Mouse (Mus musculus): ENCODE data around the gene Aqp9. TPM values are rescaled to one million over a fixed set of nuclear protein-coding genes. Genes with fewer than 3 reads are reported as not detected.

Gene Aqp9
- polyA plus RNA-seq, 1 experiment from 2014 or later: 0.57 TPM

DNA sequence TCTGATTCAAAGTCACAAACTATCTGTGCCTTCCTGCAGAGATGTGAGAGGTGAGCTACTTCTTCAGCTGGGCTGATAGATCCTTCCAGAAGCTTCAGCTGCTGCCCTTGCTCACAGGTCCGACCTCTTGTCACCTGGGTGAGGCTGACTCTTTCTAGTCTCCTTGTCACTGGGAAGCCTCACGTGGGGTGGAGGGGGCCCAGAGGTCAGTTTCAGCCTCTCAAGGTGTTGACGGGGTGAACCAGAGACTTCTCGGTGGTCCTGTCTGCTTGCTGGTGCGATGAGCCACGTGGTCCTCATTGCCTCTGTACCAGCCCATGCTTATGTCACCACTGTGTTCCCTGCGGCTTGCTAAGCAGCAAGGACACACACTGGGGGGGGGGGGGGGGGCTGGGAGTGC, 96.0 kb downstream of the Aqp9 start:
- WGBS: 59% methylated on average over 7 of the region's 7 CpGs
- no peak overlapping the region for H3K9ac ChIP-seq
- ATAC-seq (ENCODE audit: borderline replicate concordance, extremely low read depth, low FRiP score, low TSS enrichment): no peak

DNA sequence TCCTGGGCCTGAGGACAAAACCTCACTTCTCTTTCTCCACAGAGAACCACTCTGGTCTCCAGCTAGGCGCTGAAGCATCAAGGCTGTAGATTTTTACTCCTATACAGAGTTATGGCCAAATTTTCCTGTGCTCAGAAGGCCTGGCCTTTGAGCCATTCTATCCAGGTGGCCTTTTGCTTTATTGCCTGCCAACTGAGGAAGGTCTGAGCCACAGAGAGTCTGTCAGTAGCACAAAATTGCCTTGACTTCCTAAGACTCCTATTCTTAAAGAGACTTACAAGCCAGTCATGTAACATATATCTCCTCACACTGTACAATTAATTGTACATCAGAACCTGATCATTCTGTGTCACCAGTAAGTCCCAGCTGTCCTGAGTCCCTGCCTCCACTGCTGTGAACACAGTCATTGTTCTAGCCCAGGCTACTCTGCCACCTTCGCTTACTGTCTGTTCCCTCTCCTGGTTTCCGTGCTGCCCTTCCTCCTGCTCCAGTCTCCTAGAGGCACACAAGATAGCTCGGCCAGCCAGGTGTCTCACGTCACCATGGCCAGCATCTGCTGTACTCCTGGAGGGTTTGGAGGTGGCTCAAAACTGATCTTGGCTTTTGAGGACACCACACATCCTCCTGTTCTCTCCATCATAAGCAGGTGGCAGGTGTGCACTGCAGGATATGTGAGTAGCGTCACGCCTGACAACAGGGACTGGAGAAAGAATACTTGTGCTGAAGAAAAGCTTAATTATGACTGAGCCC, 96.7 kb downstream of the Aqp9 start:
- no peak for ATAC-seq (ENCODE audit: borderline replicate concordance, extremely low read depth, low FRiP score, low TSS enrichment)
- 53% methylated on average over 7 of the region's 7 CpGs for WGBS
- no peak overlapping the region for H3K4me2 ChIP-seq
- no peaks in the 10 kb centered on the region for H3K9me3 ChIP-seq
- no peaks in the 10 kb centered on the region for H3K4me1 ChIP-seq
- H3K27me3 ChIP-seq: no peaks in the 10 kb centered on the region
- H3K36me3 ChIP-seq: no peaks in the 10 kb centered on the region
- H3K27ac ChIP-seq: no peak overlapping the region
- H3K4me3 ChIP-seq: no peak overlapping the region
- no peak overlapping the region for H3K9ac ChIP-seq

More for the DNA sequence above, 96.0 kb downstream of the Aqp9 start:
- H3K27me3 ChIP-seq: no peaks in the 10 kb centered on the region
- no peak overlapping the region for H3K4me3 ChIP-seq
- H3K27ac ChIP-seq: no peak overlapping the region
- H3K9me3 ChIP-seq: no peaks in the 10 kb centered on the region
- H3K4me2 ChIP-seq: no peak overlapping the region
- no peaks in the 10 kb centered on the region for H3K4me1 ChIP-seq
- H3K36me3 ChIP-seq: no peaks in the 10 kb centered on the region

DNA sequence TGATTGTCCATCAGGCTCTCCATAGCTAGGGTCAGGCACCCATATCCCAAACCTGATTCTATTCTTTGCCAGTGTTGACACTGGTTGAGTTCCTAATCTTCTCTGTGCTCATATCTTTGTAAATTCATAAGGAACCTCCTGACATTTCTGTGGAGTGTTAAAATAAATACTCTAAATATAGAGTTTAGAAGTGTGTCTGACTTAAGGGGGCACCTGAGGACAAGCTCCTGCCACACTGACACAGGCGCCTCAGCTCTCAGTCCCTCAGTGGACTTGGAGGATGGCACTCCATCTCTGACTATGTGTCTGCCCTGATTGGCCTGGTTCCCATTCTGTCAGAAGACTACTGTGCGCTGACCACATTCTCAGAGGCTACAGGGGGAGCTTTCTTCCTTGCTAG, 97.9 kb downstream of the Aqp9 start:
- Histone ChIP-seq H3K9ac (no peak overlapping the region), H3K27ac (no peak overlapping the region), H3K27me3 (no peaks in the 10 kb centered on the region), H3K4me1 (no peaks in the 10 kb centered on the region), H3K4me2 (no peak overlapping the region), H3K36me3 (no peaks in the 10 kb centered on the region), H3K4me3 (no peak overlapping the region), H3K9me3 (no peaks in the 10 kb centered on the region)
- no peak for ATAC-seq (ENCODE audit: borderline replicate concordance, extremely low read depth, low FRiP score, low TSS enrichment)
- 83% methylated on average over 2 of the region's 2 CpGs for WGBS

DNA sequence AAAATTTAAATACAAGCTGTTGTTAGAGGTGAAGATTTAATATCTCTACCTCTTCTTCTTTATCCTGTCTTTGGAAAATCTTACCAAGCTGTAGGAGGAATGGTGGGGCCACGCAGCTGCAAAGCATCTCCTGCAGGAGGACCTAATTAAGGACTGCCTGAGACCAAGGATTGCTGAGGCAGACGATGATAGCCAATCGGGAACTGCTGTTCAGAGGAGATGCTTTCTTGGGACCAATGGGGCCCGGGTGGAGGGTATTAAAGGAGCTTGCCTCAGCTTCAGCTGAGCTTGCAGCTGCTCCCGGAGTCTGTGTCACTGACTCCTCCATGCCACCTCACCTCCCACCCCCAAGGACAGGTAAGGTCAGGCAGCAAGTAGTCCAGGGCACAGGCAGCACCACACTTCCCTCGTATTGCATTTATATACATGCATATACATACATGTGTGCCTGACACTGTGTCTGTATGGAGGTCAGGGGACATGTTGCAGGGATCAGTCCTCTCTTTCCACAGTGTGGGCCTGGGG, 99.6 kb downstream of the Aqp9 start:
- WGBS: 50% methylated on average over 6 of the region's 6 CpGs
- Histone ChIP-seq H3K4me2 (no peak overlapping the region), H3K36me3 (no peaks in the 10 kb centered on the region), H3K27ac (no peak overlapping the region), H3K27me3 (no peaks in the 10 kb centered on the region), H3K9ac (no peak overlapping the region), H3K9me3 (no peaks in the 10 kb centered on the region), H3K4me1 (no peaks in the 10 kb centered on the region), H3K4me3 (no peak overlapping the region)
- ATAC-seq (ENCODE audit: borderline replicate concordance, extremely low read depth, low FRiP score, low TSS enrichment): no peak

DNA sequence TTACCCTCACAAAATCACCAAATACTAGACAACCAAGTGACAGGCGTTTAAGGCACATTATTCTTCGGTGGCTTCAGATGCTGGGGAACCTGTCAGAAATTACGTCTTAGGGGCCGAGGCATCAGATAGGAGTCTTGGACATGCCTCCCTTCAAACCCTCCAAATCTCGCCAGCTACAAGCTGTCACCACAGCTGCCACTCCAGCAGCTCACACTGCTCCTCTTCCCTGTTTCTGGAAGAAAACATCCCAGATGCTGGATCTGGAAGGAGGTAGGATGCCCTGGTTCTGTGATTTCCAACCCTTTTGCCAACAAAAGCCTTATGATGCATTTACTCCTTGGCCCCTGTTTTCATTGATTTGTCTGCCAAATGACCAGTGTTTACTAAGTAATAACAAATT, 101.3 kb downstream of the Aqp9 start:
- Histone ChIP-seq H3K27ac (no peak overlapping the region), H3K36me3 (no peaks in the 10 kb centered on the region), H3K4me2 (no peak overlapping the region), H3K4me1 (no peaks in the 10 kb centered on the region), H3K9ac (no peak overlapping the region), H3K4me3 (no peak overlapping the region), H3K27me3 (no peaks in the 10 kb centered on the region), H3K9me3 (no peaks in the 10 kb centered on the region)
- 83% methylated on average over 5 of the region's 5 CpGs for WGBS
- no peak for ATAC-seq (ENCODE audit: borderline replicate concordance, extremely low read depth, low FRiP score, low TSS enrichment)

DNA sequence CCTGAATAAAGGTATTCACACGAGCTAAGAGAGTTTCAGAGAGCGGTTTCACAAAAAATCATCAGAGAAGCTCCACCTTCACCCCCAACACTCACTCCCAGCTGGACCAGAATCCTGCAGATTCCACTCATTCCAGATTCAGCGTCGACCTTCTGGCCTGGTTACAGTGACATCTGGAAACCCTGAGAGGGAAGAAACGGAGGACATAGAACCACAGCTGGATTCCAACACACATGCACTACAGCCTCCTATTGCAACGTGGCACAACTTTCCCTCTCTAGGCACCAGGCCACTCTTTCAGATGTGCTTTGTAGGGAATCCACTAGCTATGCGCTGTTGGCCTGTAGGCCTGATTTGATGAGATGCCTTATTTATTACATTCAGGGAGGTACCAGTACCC, 102.0 kb downstream of the Aqp9 start:
- ATAC-seq (ENCODE audit: borderline replicate concordance, extremely low read depth, low FRiP score, low TSS enrichment): no peak
- H3K36me3 ChIP-seq: no peaks in the 10 kb centered on the region
- no peak overlapping the region for H3K4me3 ChIP-seq
- no peaks in the 10 kb centered on the region for H3K4me1 ChIP-seq
- no peak overlapping the region for H3K27ac ChIP-seq
- no peaks in the 10 kb centered on the region for H3K27me3 ChIP-seq
- H3K4me2 ChIP-seq: no peak overlapping the region
- H3K9me3 ChIP-seq: no peaks in the 10 kb centered on the region
- WGBS: 53% methylated on average over 7 of the region's 7 CpGs
- no peak overlapping the region for H3K9ac ChIP-seq

DNA sequence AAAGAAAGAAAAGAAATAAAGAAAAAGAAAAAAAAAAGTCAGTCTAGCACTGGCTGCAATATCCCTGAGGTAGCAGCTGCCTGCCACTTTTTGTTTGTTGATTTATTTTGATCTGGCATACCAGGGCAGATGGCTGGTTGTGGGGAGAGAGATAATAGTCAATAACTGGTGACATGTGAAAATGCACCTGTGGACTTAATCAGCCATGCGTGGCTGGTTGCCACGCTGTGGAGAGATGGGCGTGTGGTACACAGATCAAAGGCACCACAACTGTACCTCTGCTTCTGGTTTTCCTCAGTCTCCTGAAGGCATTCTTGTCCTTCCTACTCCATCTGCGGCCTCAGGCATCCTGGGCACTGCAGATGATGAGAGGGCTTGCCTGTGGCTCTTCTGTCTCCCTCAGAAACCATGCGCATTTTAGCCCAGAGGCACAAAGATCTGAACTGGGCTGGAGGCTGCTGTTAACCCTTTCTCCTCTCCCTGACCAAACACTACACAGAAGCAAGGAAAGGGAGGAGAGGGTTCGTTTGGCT, 103.1 kb downstream of the Aqp9 start:
- WGBS: 66% methylated on average over 6 of the region's 6 CpGs
- no peaks in the 10 kb centered on the region for H3K36me3 ChIP-seq

DNA sequence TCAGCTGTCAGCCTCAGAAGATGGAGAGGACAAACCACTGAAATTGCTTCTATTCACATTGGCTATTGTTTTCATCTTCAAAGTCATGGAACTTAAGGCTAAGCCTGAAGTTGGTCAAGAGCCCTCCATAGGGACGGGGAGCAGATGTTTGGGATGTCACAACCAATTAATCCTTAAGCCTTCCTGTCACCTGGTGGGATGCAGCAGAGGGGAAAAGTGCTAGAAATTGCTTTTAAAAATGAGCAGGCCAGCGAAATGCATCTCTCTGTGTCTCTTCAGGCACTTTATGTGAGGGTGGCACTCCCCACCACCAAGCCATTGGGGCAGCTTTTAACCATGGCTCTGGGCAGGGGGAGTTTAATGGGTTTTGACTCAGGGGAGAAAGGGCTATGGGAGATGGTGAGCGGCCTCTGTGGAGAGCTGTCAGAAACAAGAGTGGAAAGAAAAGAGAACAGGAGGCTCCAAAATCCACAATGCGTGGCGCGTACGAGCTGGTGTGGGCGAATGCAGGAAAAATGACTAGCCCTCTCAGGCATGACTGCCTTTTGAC, 104.1 kb downstream of the Aqp9 start:
- Histone ChIP-seq H3K9ac (no peak overlapping the region), H3K27ac (no peak overlapping the region), H3K4me1 (no peaks in the 10 kb centered on the region), H3K4me2 (no peak overlapping the region), H3K4me3 (no peak overlapping the region), H3K9me3 (no peaks in the 10 kb centered on the region), H3K36me3 (no peaks in the 10 kb centered on the region), H3K27me3 (no peaks in the 10 kb centered on the region)
- ATAC-seq (ENCODE audit: borderline replicate concordance, extremely low read depth, low FRiP score, low TSS enrichment): no peak
- 81% methylated on average over 8 of the region's 8 CpGs for WGBS

More for the DNA sequence above, 103.1 kb downstream of the Aqp9 start:
- Histone ChIP-seq H3K9me3 (no peaks in the 10 kb centered on the region), H3K27me3 (no peaks in the 10 kb centered on the region), H3K4me3 (no peak overlapping the region), H3K4me1 (no peaks in the 10 kb centered on the region), H3K9ac (no peak overlapping the region), H3K27ac (no peak overlapping the region), H3K4me2 (no peak overlapping the region)
- no peak for ATAC-seq (ENCODE audit: borderline replicate concordance, extremely low read depth, low FRiP score, low TSS enrichment)

DNA sequence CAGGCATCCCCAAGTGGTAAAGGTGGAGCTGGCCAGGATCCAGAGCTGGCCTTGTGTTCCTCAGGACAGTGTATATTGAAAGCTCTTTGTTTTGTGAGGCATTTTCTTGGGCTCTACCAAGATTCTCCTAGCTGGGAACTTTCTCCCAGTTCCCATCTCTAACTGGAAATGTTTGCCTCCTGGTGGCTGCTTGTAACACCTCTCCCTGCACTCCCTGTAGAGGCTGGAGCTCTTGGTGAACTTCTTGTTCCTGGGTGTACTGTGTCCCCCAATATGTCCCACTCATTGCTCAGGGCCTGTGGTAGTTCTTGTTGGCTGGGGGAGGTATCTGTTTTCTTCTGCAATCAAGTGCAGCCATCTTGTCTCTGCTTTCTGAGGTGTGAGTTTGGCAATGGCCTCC, 104.9 kb downstream of the Aqp9 start:
- ATAC-seq (ENCODE audit: borderline replicate concordance, extremely low read depth, low FRiP score, low TSS enrichment): no peak
- H3K27me3 ChIP-seq: no peaks in the 10 kb centered on the region
- no peaks in the 10 kb centered on the region for H3K9me3 ChIP-seq
- H3K4me3 ChIP-seq: no peak overlapping the region
- no peak overlapping the region for H3K27ac ChIP-seq
- no peaks in the 10 kb centered on the region for H3K4me1 ChIP-seq
- H3K9ac ChIP-seq: no peak overlapping the region
- H3K4me2 ChIP-seq: no peak overlapping the region
- no peaks in the 10 kb centered on the region for H3K36me3 ChIP-seq

DNA sequence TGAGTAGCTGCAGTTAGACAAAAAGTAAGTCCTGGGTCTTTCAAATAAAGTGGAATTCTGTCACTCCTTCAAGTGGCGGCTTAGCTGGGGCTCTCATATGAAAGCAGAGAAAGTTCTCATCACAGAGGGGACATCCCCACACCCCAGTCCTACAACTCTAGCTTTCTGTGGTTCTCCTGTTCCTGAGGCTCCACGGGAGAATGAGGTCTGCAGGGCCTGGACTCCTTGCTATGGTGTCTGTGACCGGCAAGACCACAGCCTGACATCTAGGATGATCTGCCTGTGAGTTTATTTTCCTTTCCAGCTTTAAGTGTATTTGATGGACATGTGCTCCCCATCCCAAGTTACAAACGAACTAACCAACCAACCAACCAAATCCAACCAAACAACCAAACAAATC, 105.5 kb downstream of the Aqp9 start:
- no peaks in the 10 kb centered on the region for H3K4me1 ChIP-seq
- no peaks in the 10 kb centered on the region for H3K36me3 ChIP-seq
- no peak overlapping the region for H3K27ac ChIP-seq
- 57% methylated on average over 4 of the region's 4 CpGs for WGBS
- no peaks in the 10 kb centered on the region for H3K9me3 ChIP-seq
- no peak for ATAC-seq (ENCODE audit: borderline replicate concordance, extremely low read depth, low FRiP score, low TSS enrichment)
- H3K4me2 ChIP-seq: no peak overlapping the region
- H3K4me3 ChIP-seq: no peak overlapping the region
- no peak overlapping the region for H3K9ac ChIP-seq
- H3K27me3 ChIP-seq: no peaks in the 10 kb centered on the region

DNA sequence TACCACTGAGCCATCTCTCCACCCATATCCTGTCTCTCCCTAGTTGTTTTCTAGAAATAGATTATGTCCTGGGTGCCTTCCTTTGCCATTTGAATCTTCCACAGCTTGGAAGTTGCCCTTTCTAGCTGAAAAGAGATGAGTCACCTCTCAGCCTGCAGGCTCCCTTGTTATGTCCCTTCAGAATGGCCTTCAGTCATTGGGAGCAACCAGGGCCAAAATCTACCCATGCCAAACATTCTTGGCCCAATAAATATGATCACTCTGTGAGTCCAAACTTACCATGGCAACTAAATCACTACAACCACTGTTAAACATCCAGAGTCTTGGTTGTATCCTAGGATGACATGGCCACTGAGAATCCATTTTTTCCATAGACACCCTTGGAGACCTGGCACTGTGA, 106.2 kb downstream of the Aqp9 start:
- Histone ChIP-seq H3K36me3 (no peaks in the 10 kb centered on the region), H3K4me2 (no peak overlapping the region), H3K9me3 (no peaks in the 10 kb centered on the region), H3K4me3 (no peak overlapping the region), H3K27ac (no peak overlapping the region), H3K9ac (no peak overlapping the region), H3K4me1 (no peaks in the 10 kb centered on the region), H3K27me3 (no peaks in the 10 kb centered on the region)
- ATAC-seq (ENCODE audit: borderline replicate concordance, extremely low read depth, low FRiP score, low TSS enrichment): no peak
